Mouse (Mus musculus) kidney, postnatal 14 days (tissue): ENCODE data around the gene Pde3a.

ENCODE experiments used
- DNase-seq: peaks from one replicate; pipeline ENCODE4 v3.0.0; 2022; ENCODE audit warnings: mixed read lengths

The Pde3a gene

GRCm38 (mm10) chr6:141408758-141409157 lies 159.7 kb downstream of the Pde3a start:
- DNase-seq, result no peak

- DNase-seq, result no peak
Observed at GRCm38 (mm10) chr6:141410836-141411235, 161.8 kb downstream of the Pde3a start.

GRCm38 (mm10) chr6:141425114-141425513 lies 176.0 kb downstream of the Pde3a start:
- no peak for DNase-seq

GRCm38 (mm10) chr6:141428587-141428986 lies 179.5 kb downstream of the Pde3a start:
- no peak for DNase-seq

- DNase-seq, result no peak
Observed at GRCm38 (mm10) chr6:141430134-141430533, 181.1 kb downstream of the Pde3a start.

- no peak for DNase-seq
Observed at GRCm38 (mm10) chr6:141432271-141432974, 183.4 kb downstream of the Pde3a start.

- peak; percentile 11 for DNase-seq
Observed at GRCm38 (mm10) chr6:141433917-141434756, 185.1 kb downstream of the Pde3a start.

GRCm38 (mm10) chr6:141435160-141435559 lies 186.1 kb downstream of the Pde3a start:
- DNase-seq, result no peak

- DNase-seq, result no peak
Observed at GRCm38 (mm10) chr6:141439965-141440364, 190.9 kb downstream of the Pde3a start.

- DNase-seq, result peak; percentile 75
Observed at GRCm38 (mm10) chr6:141447547-141447946, 198.5 kb downstream of the Pde3a start.

GRCm38 (mm10) chr6:141448886-141449285 lies 199.8 kb downstream of the Pde3a start:
- DNase-seq, result no peak

- DNase-seq, result no peak
Observed at GRCm38 (mm10) chr6:141455335-141455734, 206.3 kb downstream of the Pde3a start.

GRCm38 (mm10) chr6:141456591-141456990 lies 207.5 kb downstream of the Pde3a start:
- no peak for DNase-seq

GRCm38 (mm10) chr6:141470251-141470650 lies 221.2 kb downstream of the Pde3a start:
- no peak for DNase-seq

- DNase-seq, result no peak
Observed at GRCm38 (mm10) chr6:141474223-141474622, 225.2 kb downstream of the Pde3a start.

- no peak for DNase-seq
Observed at GRCm38 (mm10) chr6:141474696-141475095, 225.6 kb downstream of the Pde3a start.

GRCm38 (mm10) chr6:141485302-141486021 lies 236.4 kb downstream of the Pde3a start:
- DNase-seq, result peak; percentile 48

GRCm38 (mm10) chr6:141487266-141487665 lies 238.2 kb downstream of the Pde3a start:
- peak; percentile 25 for DNase-seq

GRCm38 (mm10) chr6:141488619-141489018 lies 239.6 kb downstream of the Pde3a start:
- peak; percentile 58 for DNase-seq

- no peak for DNase-seq
Observed at GRCm38 (mm10) chr6:141494909-141495308, 245.8 kb downstream of the Pde3a start.

GRCm38 (mm10) chr6:141495634-141496418 lies 246.8 kb downstream of the Pde3a start:
- DNase-seq, result no peak

- no peak for DNase-seq
Observed at GRCm38 (mm10) chr6:141499511-141499910, 250.4 kb downstream of the Pde3a start.

GRCm38 (mm10) chr6:141501171-141501570 lies 252.1 kb downstream of the Pde3a start:
- DNase-seq, result no peak
